In the genomic region with DNA sequence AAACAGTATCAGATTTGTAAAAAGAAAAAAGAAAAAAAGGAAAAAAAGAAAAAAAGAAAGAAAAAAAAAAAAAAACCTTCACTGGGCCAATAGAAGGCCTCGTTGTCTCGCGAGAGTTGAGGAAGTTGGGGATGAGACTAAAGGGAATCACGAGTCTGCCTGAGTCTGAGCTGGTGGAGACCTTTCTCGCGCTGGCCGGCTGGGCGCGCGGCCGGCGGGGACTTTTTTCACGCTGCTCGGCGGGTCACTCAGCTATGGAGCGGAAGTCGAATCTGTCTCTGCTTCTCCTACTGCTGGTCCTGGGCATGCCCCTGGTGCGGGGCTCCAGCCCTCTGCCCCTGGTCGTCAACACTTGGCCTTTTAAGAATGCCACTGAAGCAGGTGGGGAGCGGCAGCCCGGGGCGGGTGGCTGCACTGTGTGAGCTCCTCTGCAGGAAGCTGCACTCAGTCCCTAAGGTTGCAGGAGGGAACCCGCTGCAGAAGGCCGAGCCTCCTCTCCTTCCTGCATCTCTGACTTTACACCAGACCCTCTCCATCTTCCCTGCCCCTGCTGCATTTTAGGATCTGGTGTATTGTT, we compare ENCODE assay signal across 8 mouse cellular contexts. TPM values are rescaled to one million over a fixed set of nuclear protein-coding genes. Genes with fewer than 3 reads are reported as not detected.
A peak's percentile ranks its signal among the peaks of the same experiment; 100 is the strongest.
DNase-seq lines count a peak whose midpoint lies in the region; ATAC-seq lines count a peak whose summit lies in the region.

A gene (plus strand): TSS at position 177 of the 577 bp plus-strand sequence.

- H3K9me3 ChIP-seq in hindbrain, embryonic 15.5 days: no peaks in the 10 kb centered on the region

- peaks cover 14% of the 10 kb centered on the region; the same call in 1 of the 2 replicates for H3K4me1 ChIP-seq in hindbrain, embryonic 15.5 days (replicated peaks)

- peak within 1 kb of the TSS; percentile 65 for H3K9ac ChIP-seq in hindbrain, embryonic 15.5 days

- H3K27me3 ChIP-seq in hindbrain, embryonic 15.5 days: no peaks in the 10 kb centered on the region

- peak within 1 kb of the TSS; percentile 77 for H3K27ac ChIP-seq in hindbrain, embryonic 15.5 days (replicated peaks)

- 1% methylated on average over 24 of the region's 24 CpGs for WGBS in hindbrain, embryonic 15.5 days

- peak within 1 kb of the TSS; percentile 51 for H3K4me3 ChIP-seq in hindbrain, embryonic 15.5 days

- no peaks in the 10 kb centered on the region for H3K36me3 ChIP-seq in hindbrain, embryonic 15.5 days

- peak within 1 kb of the TSS; percentile 75 for H3K4me2 ChIP-seq in hindbrain, embryonic 15.5 days

- ATAC-seq in hindbrain, embryonic 15.5 days (ENCODE audit: low FRiP score, low read depth): peak; percentile 98

- peak; percentile 88 for DNase-seq in T-cell, adult 2 months (ENCODE audit: low spot score)
- DNase-seq in cerebellum, postnatal 36 days: peak; percentile 82 to 83
- DNase-seq in frontal cortex, postnatal 36 days (ENCODE audit: low spot score in 2 of 2): peak; percentile 80 to 90
- peak; percentile 84 for DNase-seq in left cerebral cortex, adult 11 months (ENCODE audit: low spot score)
- DNase-seq in lung, postnatal 4 days: peak; percentile 93 to 94
- DNase-seq in retina, postnatal 7 days (ENCODE audit: low read depth, low spot score): peak; percentile 81
- peak; percentile 78 for DNase-seq in urinary bladder, adult 2 months (ENCODE audit: low spot score)

RNA-seq across cellular contexts. Expression of the gene that starts here (rescaled TPM):
- 15.5 and 17.1 TPM in 2 replicates for polyA plus RNA-seq in hindbrain, embryonic 15.5 days (2015; fragmentation: Nextera tagmentation; extraction: Ambion mirVana)
- 22.2 and 26.9 TPM in 2 replicates for polyA plus RNA-seq in urinary bladder, adult 2 months (2012; rRNA removed)

Comparison
In these comparisons a context has a peak if more than half of its experiments do, and no peak if none do; other contexts are left out.
1. Peak in every context shown above with its lines: DNase-seq, ATAC-seq, H3K4me3 ChIP-seq and H3K27ac ChIP-seq.